Mouse (Mus musculus) cerebellum, adult 8-10 months (tissue): ENCODE measurements at regions not wholly inside any gene's neighbourhood (a gene's known extent, or its start where the extent isn't known, plus 50 kb on each side); places are given as distances from the start of the nearest gene placed in this dataset.
"Not testable (repeated sequence)": the region's sequence is repeated elsewhere in the genome, so short reads cannot be mapped to it uniquely, and the experiment has no call there.

Source experiments
- DNase-seq: peaks from one replicate; pipeline ENCODE4 v3.0.0; 2022

DNA sequence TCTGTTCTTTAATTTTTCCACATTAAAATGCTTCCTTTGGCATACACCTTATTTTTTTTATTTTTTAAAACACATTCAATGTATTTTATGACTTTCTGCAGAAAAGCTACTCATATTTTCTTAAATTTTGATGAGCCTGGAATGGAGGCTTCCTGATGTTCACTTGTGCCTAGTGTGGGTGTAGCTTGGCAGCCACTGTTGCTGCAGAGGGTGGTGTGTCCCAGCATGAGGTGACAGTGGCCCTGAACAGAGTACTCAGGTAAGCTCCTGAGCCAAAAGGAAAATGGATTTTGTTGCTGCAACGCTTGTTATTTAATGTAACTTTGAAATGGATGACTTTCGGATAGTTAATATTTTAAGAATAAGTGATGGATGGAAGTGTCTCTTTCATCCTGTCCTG is 170.6 kb downstream of the Eipr1 start:
- DNase-seq, result no peak

DNA sequence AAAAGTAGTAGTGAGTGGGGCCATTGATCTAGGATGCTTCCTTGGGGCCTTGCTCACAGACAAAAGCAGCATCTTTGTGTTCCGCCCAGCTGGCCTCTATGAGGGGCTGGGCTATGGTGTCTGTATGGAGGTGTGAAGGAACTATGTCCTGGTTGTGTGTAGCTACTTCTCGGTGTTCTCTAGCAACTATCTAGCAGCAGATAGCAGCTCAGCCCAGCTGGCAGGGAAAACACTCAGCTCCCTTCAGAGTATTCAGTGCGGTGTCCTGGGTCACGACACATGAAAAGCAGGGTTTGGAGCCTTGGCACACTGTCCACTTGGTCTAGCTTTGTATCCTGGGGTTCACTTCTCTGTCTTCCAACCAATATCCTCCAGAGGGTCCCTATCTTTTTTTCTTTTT is 173.6 kb downstream of the Eipr1 start:
- DNase-seq, result no peak

DNA sequence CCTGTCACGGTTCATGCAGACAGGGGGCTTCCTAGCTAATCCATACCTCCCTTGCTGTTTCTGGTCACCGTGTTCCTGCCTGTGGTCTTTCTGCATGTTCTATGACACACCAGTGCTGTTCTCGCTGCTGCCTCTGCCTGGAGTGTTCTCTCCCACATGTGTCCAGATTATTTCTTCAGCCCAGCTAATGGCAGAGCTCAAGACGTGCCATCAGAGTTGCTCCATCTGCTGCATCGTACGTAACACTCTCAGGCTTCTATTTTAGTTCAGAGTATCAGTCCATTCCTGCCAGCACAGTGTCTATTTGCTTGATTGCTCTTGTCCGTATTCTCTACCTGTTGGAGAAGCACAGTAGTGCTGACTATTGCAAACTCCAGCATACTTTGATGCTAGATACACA is 188.3 kb downstream of the Eipr1 start:
- DNase-seq, result no peak

DNA sequence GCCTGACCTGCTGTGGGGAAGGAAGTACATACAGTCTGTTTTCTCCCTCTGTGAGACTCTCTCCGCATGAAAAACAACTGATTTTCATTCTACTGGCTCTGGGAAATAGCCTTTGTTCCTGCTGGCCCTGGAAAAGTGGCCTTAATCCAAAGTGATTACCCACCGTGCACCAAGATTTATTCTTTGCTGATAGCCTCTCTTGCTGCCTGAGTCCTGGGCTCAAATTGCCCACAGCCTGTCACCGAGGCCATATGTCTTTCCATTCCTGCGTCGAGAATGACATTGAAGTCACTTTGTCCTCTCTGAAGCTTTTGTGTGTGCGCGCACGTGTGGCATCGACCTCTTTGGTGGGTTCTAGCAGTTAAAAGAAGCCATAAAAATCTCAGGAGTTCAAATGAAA is 197.3 kb downstream of the Eipr1 start:
- DNase-seq, result no peak

DNA sequence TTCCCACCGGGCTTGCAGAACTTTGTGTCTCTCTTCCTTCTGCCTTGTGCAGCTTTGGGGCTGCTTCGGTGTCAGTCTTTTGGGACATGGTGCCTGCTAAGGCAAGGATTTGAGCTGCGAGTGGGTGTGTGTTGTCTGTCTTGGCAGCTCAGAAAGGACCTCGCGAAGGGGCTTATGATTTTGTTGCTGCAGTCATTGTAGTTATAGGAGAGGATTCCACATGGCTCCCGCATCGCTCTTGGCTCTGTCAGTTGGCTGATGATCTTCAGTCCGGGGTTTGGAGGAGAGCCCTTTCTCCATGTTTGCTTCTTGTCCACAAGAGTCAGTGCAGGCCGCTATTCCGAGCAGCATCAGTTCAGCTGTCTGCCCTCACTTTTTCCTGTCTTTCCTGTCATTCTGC is 197.7 kb downstream of the Eipr1 start:
- DNase-seq, result peak; percentile 14

DNA sequence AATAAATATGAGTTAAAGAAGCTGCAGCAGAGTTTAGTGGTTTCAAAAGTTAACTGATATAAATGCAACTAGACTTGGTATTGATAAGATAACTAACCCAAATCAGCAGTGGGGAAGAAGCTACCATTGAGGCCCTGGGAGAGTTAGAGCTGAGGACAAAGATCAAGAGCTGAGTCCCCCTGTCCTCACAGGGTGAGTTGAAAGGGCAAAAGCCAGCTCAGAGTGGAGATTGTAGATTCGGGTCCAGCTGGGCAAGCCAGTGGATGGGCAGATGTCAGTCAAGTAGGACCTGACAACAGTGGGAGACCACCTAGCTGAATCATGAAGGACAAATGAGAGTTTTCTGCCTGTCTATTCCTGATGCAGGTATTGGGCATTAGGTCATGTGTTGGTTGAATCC is 205.6 kb downstream of the Eipr1 start:
- no peak for DNase-seq

DNA sequence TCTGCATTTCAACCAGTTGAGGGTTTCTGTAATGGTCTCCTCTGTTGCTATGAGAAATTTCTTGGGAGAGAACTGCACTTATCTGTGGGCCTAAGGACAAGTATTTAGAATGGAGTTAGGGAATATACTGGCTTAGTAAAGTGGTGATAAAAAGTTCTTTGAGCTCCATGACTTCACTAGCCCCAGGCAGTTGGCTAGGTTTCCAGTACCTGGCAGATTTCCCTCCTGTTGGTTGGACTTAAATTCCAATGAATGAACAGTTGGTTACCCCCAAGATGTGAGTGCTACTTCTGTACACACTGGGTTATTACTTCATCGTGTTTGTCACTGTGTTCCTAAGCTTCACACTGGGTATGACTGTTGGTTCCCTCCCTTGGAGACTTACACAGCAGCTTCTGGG is 207.1 kb downstream of the Eipr1 start:
- no peak for DNase-seq

DNA sequence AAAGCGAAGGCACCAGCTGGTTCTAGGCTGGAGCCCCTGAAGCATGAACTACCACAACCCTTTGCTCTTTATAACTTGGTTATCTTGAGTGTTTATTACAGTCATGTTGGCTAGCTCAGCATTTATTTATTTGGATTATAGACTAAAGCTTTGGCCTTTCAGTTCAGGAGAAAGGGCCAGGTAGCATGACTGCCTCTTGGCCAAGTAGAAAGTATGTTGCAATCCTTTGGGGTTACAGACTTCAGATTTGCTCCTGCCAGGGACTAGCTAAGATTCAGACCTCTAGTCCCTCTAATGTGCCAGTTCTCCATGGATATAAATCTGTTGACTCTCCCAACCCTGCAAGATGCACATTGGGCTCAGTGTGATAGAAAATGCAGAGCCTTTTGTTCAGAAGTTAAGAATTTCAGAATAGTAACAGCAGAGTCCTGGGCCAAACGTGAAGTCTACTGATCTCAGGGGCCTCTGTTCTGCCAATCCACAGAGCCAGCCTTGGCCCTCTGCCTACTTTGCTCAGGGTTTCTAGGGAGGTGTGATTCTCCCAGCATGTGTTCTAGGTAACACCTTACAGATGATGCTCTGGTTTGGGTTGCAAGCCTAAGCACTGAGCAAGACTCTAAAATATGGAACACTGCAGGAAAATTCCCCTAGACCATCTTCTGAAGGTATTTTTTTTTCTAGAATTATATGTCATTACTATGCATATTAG is 218.2 kb downstream of the Eipr1 start:
- DNase-seq, result no peak

DNA sequence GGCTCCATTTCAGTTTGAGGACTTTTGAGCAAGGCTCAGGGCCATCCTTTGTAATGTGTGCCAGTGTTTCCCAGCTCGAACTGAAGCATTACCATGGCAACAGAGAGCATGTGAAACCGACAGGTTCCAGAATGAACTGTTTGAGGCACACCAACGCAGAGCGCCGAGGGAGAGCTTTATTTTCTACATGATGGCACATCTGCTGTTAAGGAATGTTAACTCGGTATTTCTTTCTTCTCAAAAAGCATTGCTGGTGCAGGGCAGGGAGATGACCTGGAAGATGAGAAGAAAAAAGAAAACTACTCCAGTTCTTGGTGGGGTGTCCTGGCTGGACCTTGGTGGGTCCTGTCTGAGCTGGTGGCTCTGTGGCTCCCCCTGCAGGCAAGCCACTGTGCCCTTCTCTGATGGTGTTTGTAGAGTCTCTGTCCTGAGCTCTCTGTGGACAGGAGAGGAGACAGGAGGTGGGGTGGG is 223.0 kb downstream of the Eipr1 start:
- no peak for DNase-seq

DNA sequence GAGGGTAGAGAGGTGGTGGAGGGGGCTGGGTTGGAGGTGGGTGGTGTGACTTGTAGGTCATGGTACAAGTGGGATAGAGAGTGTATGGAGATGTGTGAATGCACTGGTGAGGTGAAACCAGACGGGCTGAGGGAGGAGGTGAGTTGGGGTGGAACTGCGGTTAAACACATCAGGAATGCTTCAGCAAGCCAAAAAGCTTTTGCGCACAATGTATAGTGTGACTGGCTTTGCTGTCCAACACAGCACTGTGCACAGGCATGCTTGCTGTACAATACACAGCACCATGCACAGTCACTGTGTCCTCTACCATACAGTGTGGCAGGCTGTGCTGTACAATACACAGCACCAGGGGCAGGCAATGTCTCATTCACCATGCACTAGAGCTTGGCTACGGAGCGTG is 223.6 kb downstream of the Eipr1 start:
- no peak for DNase-seq

DNA sequence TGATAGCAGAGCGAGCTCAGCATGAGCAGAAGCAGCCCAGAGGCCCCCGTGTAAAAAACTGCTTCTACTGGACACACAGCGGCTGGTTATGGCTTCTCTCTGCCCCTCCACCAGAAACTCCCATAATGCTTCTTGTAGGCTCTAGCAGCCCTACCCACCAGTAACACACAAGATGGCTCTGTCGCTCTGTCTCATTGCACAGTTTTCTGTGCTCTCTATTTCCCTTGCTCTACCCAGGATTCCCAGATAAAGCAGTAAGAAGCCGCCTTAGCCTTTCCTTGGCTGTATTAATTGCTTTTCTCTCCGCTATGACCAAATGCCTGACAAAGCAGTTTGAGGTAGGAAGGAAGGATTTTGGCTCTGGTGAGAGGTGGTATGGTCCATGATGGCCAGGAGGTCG is 228.1 kb downstream of the Eipr1 start:
- DNase-seq, result no peak

DNA sequence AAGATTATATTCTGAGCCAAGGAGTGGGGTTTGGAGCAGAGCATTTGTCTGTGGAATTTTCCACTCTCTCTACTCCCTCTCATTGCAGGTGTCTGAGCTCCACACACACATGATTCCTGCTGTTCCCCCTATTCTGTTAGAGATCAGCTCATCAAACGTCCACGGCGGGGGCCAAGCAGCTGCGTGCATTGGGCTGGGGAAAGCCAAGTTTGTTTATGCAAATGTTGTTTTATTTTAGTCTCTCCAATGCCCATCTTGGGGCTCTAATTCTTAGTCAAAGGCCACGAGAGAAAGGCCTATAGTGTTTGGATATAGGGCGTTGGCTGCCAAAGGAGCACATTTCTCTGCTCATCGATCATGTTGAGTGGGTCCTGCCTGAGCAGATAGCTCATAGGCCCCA is 234.6 kb downstream of the Eipr1 start:
- no peak for DNase-seq

DNA sequence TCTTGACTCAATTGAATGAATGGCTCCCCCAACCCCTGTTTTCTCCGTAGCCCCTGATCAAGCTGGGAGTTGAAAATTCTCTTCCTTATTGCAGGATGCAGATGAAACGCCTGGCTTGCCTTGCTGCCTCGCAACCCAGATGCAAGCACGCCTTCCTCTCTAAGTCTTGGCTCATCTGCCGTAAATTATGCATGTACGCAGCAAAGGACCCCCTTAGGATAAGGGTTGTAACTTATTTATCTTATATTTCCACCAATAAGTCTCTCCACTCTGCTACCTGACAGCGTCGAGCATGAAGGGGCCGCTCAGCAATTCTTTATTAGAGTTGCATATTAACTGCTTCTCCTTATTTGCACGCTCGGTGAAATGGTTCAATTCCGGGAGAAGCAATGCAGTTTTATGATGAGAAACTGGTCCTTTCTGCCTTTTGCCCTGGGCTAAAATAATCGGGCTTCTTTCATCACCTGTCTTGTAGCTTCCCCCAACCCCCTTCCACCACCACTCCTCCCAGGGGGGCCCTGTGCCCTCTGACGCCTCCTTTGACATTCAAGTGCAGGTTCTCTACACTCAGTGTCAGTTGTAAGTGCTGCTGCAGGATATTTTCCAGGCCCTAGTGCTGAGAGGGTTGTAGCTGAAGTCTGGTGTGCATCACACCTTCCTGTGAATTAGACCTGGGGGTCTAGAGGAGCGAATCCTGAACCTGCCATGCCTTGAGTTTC is 246.0 kb downstream of the Eipr1 start:
- no peak for DNase-seq

DNA sequence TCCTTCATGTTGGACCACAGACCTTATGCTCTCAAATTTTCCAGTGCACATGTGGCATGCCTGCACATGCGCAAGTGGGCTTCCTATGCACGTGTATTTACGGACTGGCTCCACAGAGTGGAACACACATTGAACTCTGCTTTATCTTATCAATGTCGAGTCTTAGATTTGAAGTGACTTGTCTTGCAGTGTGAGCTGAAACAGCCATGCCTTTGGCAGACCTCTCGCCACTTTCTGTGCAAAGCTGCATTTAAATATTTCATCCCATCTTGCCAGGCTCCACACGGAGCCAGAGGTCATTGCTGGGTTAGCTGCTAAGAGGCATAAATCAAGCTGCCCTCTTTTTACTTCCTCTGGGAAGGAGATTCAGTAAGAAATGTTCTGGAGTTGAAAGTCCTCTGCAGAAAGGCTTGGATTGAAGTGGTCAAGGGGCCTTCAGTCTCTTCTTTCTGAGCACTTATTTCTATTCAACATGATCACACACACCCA is 248.4 kb downstream of the Eipr1 start:
- DNase-seq, result no peak

DNA sequence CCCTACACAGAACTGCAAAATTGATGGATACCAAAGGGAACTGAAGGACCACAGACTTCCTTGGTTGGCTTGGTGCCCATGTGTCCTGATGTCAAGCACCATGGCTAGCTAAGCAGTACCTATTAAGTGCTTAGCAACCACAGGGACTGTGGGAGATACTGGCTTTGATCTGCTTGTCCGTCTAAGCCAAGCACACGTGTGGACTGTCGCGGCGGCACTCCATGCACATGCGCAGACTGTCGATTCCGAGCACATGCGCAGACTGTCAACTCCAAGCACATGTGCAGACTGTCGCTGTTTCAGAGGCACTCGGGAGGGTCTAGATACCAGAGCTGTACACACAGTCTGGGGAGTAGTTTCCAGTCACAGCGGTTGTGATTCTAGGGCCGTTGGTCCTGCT is 252.9 kb downstream of the Eipr1 start:
- DNase-seq, result no peak

DNA sequence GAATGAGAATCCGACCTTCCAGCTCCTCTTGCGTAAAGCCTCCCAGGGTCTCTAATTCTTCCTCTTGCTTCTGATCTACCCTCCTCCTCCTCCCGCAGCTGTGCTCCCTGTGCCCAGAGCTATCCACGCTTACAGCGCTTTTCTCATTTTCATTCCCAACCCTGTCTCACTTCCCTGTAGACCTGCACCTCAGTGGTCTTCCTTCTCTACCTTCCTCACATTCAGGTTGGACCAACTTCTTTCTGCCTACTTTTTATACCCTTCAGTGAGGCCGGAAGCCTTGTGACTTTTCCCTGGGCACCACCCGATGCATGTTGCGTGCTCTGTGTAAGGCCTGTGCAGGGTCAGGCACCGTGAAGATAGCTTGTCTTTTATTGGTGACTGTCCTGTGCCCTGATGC is 263.0 kb downstream of the Eipr1 start:
- no peak for DNase-seq

DNA sequence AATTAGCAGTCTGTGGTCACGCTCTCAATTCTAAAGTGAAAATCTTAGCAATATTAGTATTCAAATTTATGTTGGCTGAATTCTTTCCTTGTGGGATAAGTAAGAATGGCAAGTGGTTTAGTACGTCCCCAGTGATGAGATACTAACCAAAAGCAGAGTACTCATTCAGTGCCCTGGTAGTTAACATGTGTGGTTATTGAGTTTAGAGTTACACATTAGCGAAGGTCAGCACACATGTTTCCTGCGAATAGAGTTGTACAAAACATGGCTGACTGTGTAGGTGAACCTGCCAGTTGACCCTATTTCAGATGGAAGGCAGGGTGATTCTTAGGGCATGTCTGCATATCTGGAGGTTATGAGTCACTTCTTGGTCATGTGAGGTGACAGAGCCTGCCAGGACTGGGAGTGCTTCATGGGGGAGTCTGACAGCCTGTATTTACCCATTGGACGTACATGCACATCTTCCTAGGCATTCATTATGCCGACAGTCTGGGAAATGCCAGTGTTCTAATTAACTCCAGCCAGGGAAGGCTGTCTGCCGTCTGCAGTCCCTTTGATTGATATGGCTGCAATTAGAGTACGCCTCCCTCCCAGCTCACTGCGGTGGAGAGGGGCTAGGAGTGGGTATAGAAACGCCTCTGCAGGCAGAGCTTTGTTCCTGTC is 263.7 kb downstream of the Eipr1 start:
- no peak for DNase-seq

DNA sequence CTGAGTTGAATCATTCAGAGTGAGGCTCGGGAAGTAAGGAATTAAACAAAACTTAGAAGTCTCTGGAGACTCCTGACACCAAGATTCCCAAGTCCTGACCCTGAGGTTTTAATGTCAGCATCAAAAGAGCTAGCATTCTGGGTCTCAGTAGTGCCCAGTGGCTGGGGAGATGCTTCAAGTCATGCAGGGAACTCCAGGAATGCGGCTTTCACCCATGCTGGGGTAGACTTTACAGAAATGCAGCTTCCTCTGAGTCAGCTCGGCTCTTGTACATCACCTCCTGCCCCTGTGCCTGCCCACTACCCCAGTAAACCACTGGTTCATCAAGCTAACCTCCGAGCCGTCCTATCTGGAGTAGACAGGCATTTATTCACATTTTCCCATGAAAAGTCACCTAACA is 269.5 kb downstream of the Eipr1 start:
- DNase-seq, result no peak

DNA sequence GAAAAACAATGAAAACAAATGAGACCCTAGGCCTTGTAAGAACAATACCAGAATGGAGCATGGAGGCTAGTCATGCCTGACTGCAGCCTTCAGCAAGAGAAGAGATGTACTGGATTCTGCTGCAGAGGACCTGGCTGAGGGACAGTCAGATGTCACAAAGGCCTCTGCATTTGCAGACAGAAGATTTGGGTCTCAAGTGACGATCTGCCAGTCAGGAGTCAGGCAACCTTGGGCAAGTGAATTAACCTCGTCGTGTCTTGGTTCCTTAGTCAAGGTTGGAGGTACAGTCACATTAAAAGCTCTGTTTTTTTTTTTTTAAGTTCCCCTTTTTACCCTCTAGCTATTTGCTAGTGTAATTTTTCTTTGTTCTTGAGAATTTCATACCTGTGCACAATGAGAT is 276.6 kb downstream of the Eipr1 start:
- DNase-seq, result no peak

DNA sequence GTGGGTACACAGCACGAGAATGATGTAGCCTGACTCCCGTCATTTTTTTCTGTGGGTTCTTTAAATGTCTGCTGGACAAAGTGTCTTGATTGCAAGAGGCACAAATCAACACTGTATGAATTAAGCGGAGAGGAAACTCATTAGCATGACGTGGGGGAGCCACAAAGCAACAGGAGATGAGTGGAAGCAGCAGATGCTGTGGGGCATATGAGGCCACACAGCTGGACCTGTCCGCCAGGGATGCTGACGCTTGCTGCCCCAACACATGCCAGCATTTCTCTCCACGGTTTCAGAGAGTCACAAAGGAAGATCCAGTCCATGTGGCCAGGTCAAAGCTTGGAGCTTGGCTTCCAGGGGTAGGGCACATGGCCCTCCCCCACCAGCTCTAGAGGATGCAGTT is 277.9 kb downstream of the Eipr1 start:
- no peak for DNase-seq

DNA sequence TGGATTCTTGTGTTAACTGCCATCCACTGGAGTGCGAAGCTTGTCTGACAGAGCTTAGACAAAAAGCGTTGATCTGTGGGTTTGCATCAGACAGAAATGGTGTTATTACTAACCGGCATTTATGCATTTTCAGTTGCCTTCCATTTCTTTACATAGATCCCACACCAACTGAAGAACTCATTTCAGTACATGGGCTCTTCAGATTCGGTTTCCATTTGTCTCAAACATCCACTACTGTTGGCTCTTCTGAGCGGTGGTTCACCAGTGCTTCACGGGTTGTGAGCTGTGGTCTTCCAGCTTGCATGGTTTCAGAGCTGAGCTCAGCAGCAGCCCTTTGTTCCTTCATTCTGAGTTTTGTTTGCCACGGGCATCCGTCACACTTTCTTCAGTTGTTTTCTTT is 294.4 kb downstream of the Eipr1 start:
- DNase-seq, result no peak

DNA sequence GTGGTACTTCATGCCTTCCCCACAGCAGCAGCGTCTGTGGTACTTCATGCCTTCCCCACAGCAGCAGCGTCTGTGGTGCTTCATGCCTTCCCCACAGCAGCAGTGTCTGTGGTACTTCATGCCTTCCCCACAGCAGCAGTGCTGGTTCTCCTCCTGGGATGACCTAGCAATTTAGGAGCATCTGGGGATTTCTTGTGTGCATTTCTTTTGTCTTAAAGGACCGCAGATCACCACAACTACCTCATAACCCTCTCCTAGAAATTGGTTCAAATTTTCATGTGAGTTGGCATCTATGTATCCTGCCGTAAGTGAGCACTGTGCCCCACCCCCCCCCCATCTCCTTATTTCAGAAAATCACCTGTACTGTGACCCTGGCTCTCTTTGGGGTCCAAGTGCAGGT is 297.0 kb downstream of the Eipr1 start:
- not testable (repeated sequence) for DNase-seq

DNA sequence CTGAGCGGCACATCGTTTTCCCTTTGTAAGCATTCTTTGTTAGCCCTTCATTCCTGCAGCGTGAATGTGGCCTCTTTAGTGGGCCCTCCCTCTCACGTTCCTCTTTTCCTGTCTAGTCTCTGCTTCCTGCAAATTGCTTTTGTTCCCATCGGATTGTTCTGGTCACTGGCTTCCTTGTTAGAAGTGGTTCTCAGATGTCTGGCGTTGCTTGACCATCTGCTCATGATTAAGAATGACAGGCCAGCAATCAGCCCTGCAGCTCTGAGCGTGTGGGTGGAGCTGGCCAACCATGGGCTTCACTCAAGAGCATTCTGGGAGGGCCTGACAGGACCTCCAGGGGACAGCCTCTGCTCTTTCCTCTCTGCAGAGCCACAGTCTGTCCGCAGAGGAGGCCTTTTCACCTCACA is 297.5 kb downstream of the Eipr1 start:
- peak; percentile 25 for DNase-seq

DNA sequence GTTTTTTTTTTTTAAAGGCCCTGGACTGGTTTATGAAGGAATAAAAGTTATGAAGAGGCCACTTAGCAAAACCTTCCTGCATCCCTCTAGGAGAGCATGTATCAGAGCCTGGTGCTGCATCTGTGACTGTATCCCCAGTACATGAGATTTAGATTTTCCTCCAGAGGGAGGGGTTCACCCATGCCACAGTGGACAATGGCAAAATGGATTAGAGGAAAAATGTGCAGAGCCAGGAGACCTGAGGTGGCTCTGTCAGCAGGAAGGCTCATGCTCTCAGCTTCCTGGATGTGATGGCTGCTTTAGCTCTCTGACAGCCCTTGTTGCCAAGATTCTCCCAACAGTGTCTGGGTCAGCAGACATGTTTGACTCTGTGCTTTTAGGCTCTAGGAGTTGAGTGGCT is 298.2 kb downstream of the Eipr1 start:
- DNase-seq, result no peak
